Mouse (Mus musculus) embryonic stem cell, embryonic (primary cell): ENCODE measurements at regions not wholly inside any gene's neighbourhood (a gene's known extent, or its start where the extent isn't known, plus 50 kb on each side); places are given as distances from the start of the nearest gene placed in this dataset.

Source experiments
- CTCF ChIA-PET, 4 experiments: fragments of 300-600 bp in 2 of 4; fragments of 350-600 bp in 2 of 4; sonication (Branson Sonifier 250); formaldehyde crosslinking; loops; one replicate each; lab custom pipeline; 2022; ENCODE audit warnings: inconsistent platforms in 2 of 4; lab: Charles Lee
- POLR2A ChIA-PET, 4 experiments: fragments of 300-600 bp in 2 of 4; fragments of 350-600 bp in 2 of 4; sonication (Branson Sonifier 250); formaldehyde crosslinking; loops; one replicate each; lab custom pipeline; 2022; ENCODE audit warnings: antibody characterized with exemption in 4 of 4, inconsistent platforms in 1 of 4; lab: Charles Lee

GRCm38 (mm10) chr3:72735011-72735410 is 232.7 kb downstream of the Sis start:
- POLR2A ChIA-PET = interaction anchor here in 1 of 4 experiments (0.6 kb wide), 1 partner anchor 107 kb away, joined by 3 read pairs; no protein-coding TSS in a partner anchor

GRCm38 (mm10) chr3:72727403-72727802 is 240.3 kb downstream of the Sis start:
- ChIA-PET CTCF (no interaction called here), POLR2A (no interaction called here)

More at GRCm38 (mm10) chr3:72735011-72735410, 232.7 kb downstream of the Sis start:
- CTCF ChIA-PET = no interaction called here

DNA sequence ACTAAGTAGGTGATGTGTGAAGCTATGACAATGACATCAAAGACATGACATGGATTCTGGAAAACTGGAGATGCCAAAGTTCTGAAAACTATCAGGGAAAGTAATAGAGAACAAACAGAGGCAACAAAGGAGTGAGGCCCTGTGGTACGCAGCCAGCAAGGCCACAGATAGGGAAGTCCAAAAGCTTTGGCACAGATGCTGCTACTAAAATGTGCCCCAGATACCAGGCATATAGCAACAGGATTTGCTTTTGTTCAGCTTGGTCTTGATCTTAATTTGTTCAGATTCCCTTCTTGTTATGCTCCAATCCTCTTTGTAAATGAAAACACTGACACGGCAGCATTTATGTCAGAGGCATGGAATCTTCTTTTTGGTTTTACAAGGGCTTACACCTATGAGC is 253.9 kb downstream of the Sis start:
- POLR2A ChIA-PET = no interaction called here
- CTCF ChIA-PET = no interaction called here

- CTCF ChIA-PET = no interaction called here
- POLR2A ChIA-PET = no interaction called here
Measured at GRCm38 (mm10) chr3:72685937-72686336, 281.7 kb downstream of the Sis start.

- ChIA-PET POLR2A (no interaction called here), CTCF (no interaction called here)
Measured at GRCm38 (mm10) chr3:72659194-72659593, 308.5 kb downstream of the Sis start.

DNA sequence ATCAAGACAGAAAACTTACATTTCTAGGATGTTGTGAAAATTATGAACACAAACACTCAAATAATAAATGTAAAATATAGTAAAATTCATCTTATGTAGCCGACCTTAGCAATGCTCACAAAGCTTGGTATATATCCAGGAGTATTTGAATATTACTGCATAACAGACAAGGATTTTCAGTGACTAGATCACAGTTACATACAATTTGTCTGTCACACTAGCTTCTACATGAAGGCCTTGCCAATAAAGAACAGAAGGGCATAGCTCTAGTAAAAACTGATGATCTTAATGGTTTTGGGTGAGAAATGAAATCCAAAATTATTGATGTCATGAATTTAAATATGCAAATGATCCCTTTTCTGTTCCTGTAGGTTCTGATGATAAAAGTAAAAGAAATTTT is 337.6 kb downstream of the Sis start:
- CTCF ChIA-PET = interaction anchor here in 1 of 4 experiments (0.5 kb wide), 1 partner anchor 321 kb away, joined by 3 read pairs; no protein-coding TSS in a partner anchor

GRCm38 (mm10) chr3:72620802-72621201 is 346.9 kb downstream of the Sis start:
- POLR2A ChIA-PET = no interaction called here
- CTCF ChIA-PET = no interaction called here

More for the DNA sequence above, 337.6 kb downstream of the Sis start:
- POLR2A ChIA-PET = no interaction called here

DNA sequence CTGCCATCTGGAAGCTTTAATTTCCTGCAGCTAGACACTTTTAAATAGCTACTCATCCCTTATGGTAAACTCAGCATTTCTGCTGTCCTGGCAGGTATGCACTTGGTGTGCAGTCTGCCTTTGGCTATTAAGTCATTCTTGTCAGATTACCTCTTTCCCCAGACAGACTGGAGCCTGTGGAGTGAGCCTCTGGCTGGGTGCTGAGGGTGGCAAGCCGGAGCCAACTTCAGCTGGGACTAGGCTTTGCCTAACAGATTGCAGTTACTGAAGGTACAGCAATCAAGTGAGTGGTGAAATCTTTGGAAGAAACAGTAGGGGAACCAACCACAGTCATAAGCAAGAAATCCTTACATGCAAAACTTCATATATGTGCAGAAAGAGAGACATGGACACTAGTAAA is 347.8 kb downstream of the Sis start:
- CTCF ChIA-PET = no interaction called here
- POLR2A ChIA-PET = no interaction called here

GRCm38 (mm10) chr3:72603718-72604359 is 363.8 kb downstream of the Sis start:
- ChIA-PET POLR2A (no interaction called here), CTCF (no interaction called here)
